Mouse (Mus musculus) cerebellum, adult 2 months (tissue): ENCODE measurements at regions not wholly inside any gene's neighbourhood (a gene's known extent, or its start where the extent isn't known, plus 50 kb on each side); places are given as distances from the start of the nearest gene placed in this dataset.

ENCODE experiments used
- CTCF ChIP-seq: fragments of 200-500 bp; IDR thresholded peaks from 2 replicates; pipeline ENCODE4 v1.5.1; 2011; ENCODE audit warnings: low read depth, mild to moderate bottlenecking, control low read depth, low read length, moderate library complexity, borderline replicate concordance; ENCODE audit not compliant: insufficient read depth
- POLR2A ChIP-seq: fragments of 200-500 bp; IDR thresholded peaks from 2 replicates; pipeline ENCODE4 v1.6.1; 2011; ENCODE audit warnings: low read length, control low read depth, borderline replicate concordance; ENCODE audit not compliant: insufficient read depth

DNA sequence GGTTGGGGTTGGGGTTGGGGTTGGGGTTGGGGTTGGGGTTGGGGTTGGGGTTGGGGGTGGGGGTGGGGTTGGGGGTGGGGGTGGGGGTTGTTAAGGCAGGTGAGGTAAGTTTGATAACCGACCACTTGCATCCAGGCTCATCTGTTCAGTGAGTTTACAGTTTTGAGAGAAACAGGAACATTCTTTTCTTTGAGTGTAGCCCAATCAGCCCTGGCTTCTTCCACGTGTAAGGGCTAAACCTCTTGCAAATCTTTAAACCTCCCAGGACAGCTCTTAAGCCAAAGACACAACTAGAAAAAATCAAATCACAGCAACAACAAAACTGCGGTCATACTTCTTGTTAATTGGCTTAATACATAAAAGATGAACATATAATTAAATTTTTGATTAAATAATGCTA is 173.1 kb upstream of the Gm5148 start:
- TF ChIP-seq CTCF (no peak), POLR2A (no peak)
